Mouse (Mus musculus) megakaryocyte-erythroid progenitor cell, adult 5-6 weeks (primary cell): ENCODE measurements around the gene Myo1b. TPM values are rescaled to one million over a fixed set of nuclear protein-coding genes. Genes with fewer than 3 reads are reported as not detected.

Experiments used
- ATAC-seq: replicated peaks from 2 replicates; pipeline ENCODE4 v1.8.0; 2016; ENCODE audit warnings: mild to moderate bottlenecking, inconsistent platforms; ENCODE audit not compliant: severe bottlenecking, poor library complexity, low FRiP score, low TSS enrichment
- total RNA-seq, 2 experiments: library from RNA; stranded (forward) in 1 of 2; stranded (reverse) in 1 of 2; fragments of 200-1000, 215-1000 nt in 1 of 2; fragments of >200 nt in 1 of 2; fragmentation: Nextera tagmentation in 1 of 2; gene quantifications; 2 replicates each; pipeline ENCODE4 v1.2.3; 2014 to 2017

Myo1b gene
- total RNA-seq, 2 experiments from 2014 or later = not detected

- no peak for ATAC-seq
These were observed 110.7 kb downstream of the Myo1b start for GRCm38 (mm10) chr1:51805040-51805610.

- ATAC-seq = no peak
These were observed 111.4 kb downstream of the Myo1b start for GRCm38 (mm10) chr1:51804296-51805039.

- no peak for ATAC-seq
These were observed 117.8 kb downstream of the Myo1b start for GRCm38 (mm10) chr1:51798011-51798471.

- ATAC-seq = no peak
These were observed 120.1 kb downstream of the Myo1b start for GRCm38 (mm10) chr1:51795586-51796309.

- no peak for ATAC-seq
These were observed 126.6 kb downstream of the Myo1b start for GRCm38 (mm10) chr1:51789269-51789668.

GRCm38 (mm10) chr1:51782091-51782490, 133.8 kb downstream of the Myo1b start:
- no peak for ATAC-seq

- no peak for ATAC-seq
These were observed 135.5 kb downstream of the Myo1b start for GRCm38 (mm10) chr1:51780357-51780756.

GRCm38 (mm10) chr1:51778241-51778640, 137.6 kb downstream of the Myo1b start:
- no peak for ATAC-seq

GRCm38 (mm10) chr1:51770504-51770871, 145.4 kb downstream of the Myo1b start:
- ATAC-seq = no peak

GRCm38 (mm10) chr1:51769815-51770503, 145.9 kb downstream of the Myo1b start:
- ATAC-seq = no peak

GRCm38 (mm10) chr1:51766271-51766670, 149.6 kb downstream of the Myo1b start:
- ATAC-seq = no peak

- ATAC-seq = no peak
These were observed 150.7 kb downstream of the Myo1b start for GRCm38 (mm10) chr1:51765156-51765555.

GRCm38 (mm10) chr1:51759657-51760056, 156.2 kb downstream of the Myo1b start:
- no peak for ATAC-seq

GRCm38 (mm10) chr1:51758326-51759109, 157.4 kb downstream of the Myo1b start:
- no peak for ATAC-seq

- ATAC-seq = no peak
These were observed 162.2 kb downstream of the Myo1b start for GRCm38 (mm10) chr1:51753621-51754020.

- no peak for ATAC-seq
These were observed 164.9 kb downstream of the Myo1b start for GRCm38 (mm10) chr1:51751006-51751405.

GRCm38 (mm10) chr1:51748306-51748705, 167.6 kb downstream of the Myo1b start:
- no peak for ATAC-seq

- 0 out of 2 replicates have a peak, but pooled peaks have one; percentile 47 for ATAC-seq
These were observed 168.4 kb downstream of the Myo1b start for GRCm38 (mm10) chr1:51747494-51747893.

GRCm38 (mm10) chr1:51746711-51747240, 169.1 kb downstream of the Myo1b start:
- no peak for ATAC-seq
